Comparison of ENCODE assay signal across 8 mouse cellular contexts in genomic region chr19:36470106-36470505, GRCm38 (mm10).
DNase-seq lines count a peak whose midpoint lies in the region; ATAC-seq and TF ChIP-seq lines count a peak whose summit lies in the region.

No protein-coding gene starts in this region.

- no peak for ATAC-seq in midbrain, postnatal 0 days (ENCODE audit: low FRiP score)
- ATAC-seq in midbrain, embryonic 13.5 days: no peak
- no peak for ATAC-seq in embryonic facial prominence, embryonic 11.5 days (replicated peaks; ENCODE audit: insufficient number of reproducible peaks, low FRiP score, low TSS enrichment, low read depth)
- ATAC-seq in hindbrain, postnatal 0 days: no peak

- H3K9ac ChIP-seq in midbrain, postnatal 0 days (replicated peaks; ENCODE audit: low read length, poor library complexity, severe bottlenecking): no peak overlapping the region
- no peak overlapping the region for H3K9ac ChIP-seq in midbrain, embryonic 13.5 days (replicated peaks)
- H3K9ac ChIP-seq in embryonic facial prominence, embryonic 11.5 days (replicated peaks; ENCODE audit: low read length): no peak overlapping the region
- no peak overlapping the region for H3K9ac ChIP-seq in hindbrain, postnatal 0 days (replicated peaks; ENCODE audit: low read length)

- H3K27ac ChIP-seq in midbrain, postnatal 0 days (ENCODE audit: low read depth, low read length): no peak overlapping the region
- no peak overlapping the region for H3K27ac ChIP-seq in midbrain, embryonic 13.5 days
- no peak overlapping the region for H3K27ac ChIP-seq in embryonic facial prominence, embryonic 11.5 days (replicated peaks; ENCODE audit: low read depth, low read length)
- H3K27ac ChIP-seq in hindbrain, postnatal 0 days: no peak overlapping the region

- no peaks in the 10 kb centered on the region for H3K27me3 ChIP-seq in midbrain, postnatal 0 days (ENCODE audit: insufficient read depth, low read length)
- H3K27me3 ChIP-seq in midbrain, embryonic 13.5 days: no peaks in the 10 kb centered on the region
- H3K27me3 ChIP-seq in embryonic facial prominence, embryonic 11.5 days (ENCODE audit: control insufficient read depth, insufficient read depth, low read length): no peaks in the 10 kb centered on the region
- H3K27me3 ChIP-seq in hindbrain, postnatal 0 days (ENCODE audit: insufficient read depth, low read length): no peaks in the 10 kb centered on the region

- no peaks in the 10 kb centered on the region for H3K9me3 ChIP-seq in midbrain, postnatal 0 days (ENCODE audit: low read length)
- H3K9me3 ChIP-seq in midbrain, embryonic 13.5 days: no peaks in the 10 kb centered on the region
- H3K9me3 ChIP-seq in embryonic facial prominence, embryonic 11.5 days (replicated peaks; ENCODE audit: control insufficient read depth, low read length): no peaks in the 10 kb centered on the region
- H3K9me3 ChIP-seq in hindbrain, postnatal 0 days (ENCODE audit: low read length): no peaks in the 10 kb centered on the region

- TF ChIP-seq CTCF in midbrain, postnatal 0 days (IDR thresholded peaks at IDR 0.05): peak; percentile 59
- peak; percentile 66 for TF ChIP-seq CTCF in hindbrain, postnatal 0 days (IDR thresholded peaks at IDR 0.05; ENCODE audit: low read depth)

- no peak overlapping the region for H3K4me3 ChIP-seq in midbrain, postnatal 0 days (ENCODE audit: low read depth, low read length)
- no peak overlapping the region for H3K4me3 ChIP-seq in midbrain, embryonic 13.5 days (replicated peaks)
- no peak overlapping the region for H3K4me3 ChIP-seq in embryonic facial prominence, embryonic 11.5 days (ENCODE audit: low read depth, low read length)
- no peak overlapping the region for H3K4me3 ChIP-seq in hindbrain, postnatal 0 days (ENCODE audit: low read length)

- H3K36me3 ChIP-seq in midbrain, postnatal 0 days (ENCODE audit: insufficient read depth, low read length): no peaks in the 10 kb centered on the region
- H3K36me3 ChIP-seq in midbrain, embryonic 13.5 days: no peaks in the 10 kb centered on the region
- H3K36me3 ChIP-seq in embryonic facial prominence, embryonic 11.5 days (replicated peaks; ENCODE audit: control insufficient read depth, insufficient read depth, low read depth, low read length): no peaks in the 10 kb centered on the region
- no peaks in the 10 kb centered on the region for H3K36me3 ChIP-seq in hindbrain, postnatal 0 days (ENCODE audit: insufficient read depth, low read length)

- intact Hi-C loops in left cerebral cortex, postnatal 36 days (cut with DNase I): loop anchor here (2.0 to 5.0 kb wide), 2 partner anchors 67 to 85 kb away; partner anchors contain the start of gene Hectd2

- no peaks in the 10 kb centered on the region for H3K4me1 ChIP-seq in midbrain, postnatal 0 days (ENCODE audit: insufficient read depth, low read length)
- H3K4me1 ChIP-seq in midbrain, embryonic 13.5 days (replicated peaks): no peaks in the 10 kb centered on the region
- H3K4me1 ChIP-seq in embryonic facial prominence, embryonic 11.5 days (ENCODE audit: control insufficient read depth, insufficient read depth, low read length): no peaks in the 10 kb centered on the region
- H3K4me1 ChIP-seq in hindbrain, postnatal 0 days (ENCODE audit: insufficient read depth, low read length): no peaks in the 10 kb centered on the region

- H3K4me2 ChIP-seq in midbrain, postnatal 0 days (ENCODE audit: low read depth, low read length, poor library complexity, severe bottlenecking): no peak overlapping the region
- H3K4me2 ChIP-seq in midbrain, embryonic 13.5 days (replicated peaks): no peak overlapping the region
- no peak overlapping the region for H3K4me2 ChIP-seq in embryonic facial prominence, embryonic 11.5 days (ENCODE audit: low read depth, low read length)
- no peak overlapping the region for H3K4me2 ChIP-seq in hindbrain, postnatal 0 days (ENCODE audit: low read depth, low read length)

- DNase-seq in midbrain, postnatal 0 days (ENCODE audit: low spot score): peak; percentile 51
- peak; percentile 86 for DNase-seq in adrenal gland, postnatal 25 days
- peak; percentile 62 for DNase-seq in embryonic facial prominence, embryonic 11.5 days (ENCODE audit: low spot score)
- peak; percentile 61 for DNase-seq in hindbrain, postnatal 0 days (ENCODE audit: low spot score)
- DNase-seq in left cerebral cortex, postnatal 36 days (ENCODE audit: low spot score in 2 of 2): peak; percentile 65 to 70
- DNase-seq in right cerebral cortex, adult 18-20 months: peak; percentile 67
- DNase-seq in urinary bladder, adult 2 months (ENCODE audit: low spot score): peak; percentile 26

- WGBS in midbrain, postnatal 0 days: 17% methylated on average over 6 of the region's 6 CpGs
- WGBS in midbrain, embryonic 13.5 days: 26% methylated on average over 6 of the region's 6 CpGs
- WGBS in embryonic facial prominence, embryonic 11.5 days: 15% methylated on average over 6 of the region's 6 CpGs
- 18% methylated on average over 6 of the region's 6 CpGs for WGBS in hindbrain, postnatal 0 days

Comparison
In these comparisons a context has a peak if more than half of its experiments do, and no peak if none do; other contexts are left out.
1. DNase-seq: peak in every context shown above with its lines; median percentile 86 in adrenal gland, postnatal 25 days; 68 in left cerebral cortex, postnatal 36 days; 67 in right cerebral cortex, adult 18-20 months; 62 in embryonic facial prominence, embryonic 11.5 days; 61 in hindbrain, postnatal 0 days; 51 in midbrain, postnatal 0 days; 26 in urinary bladder, adult 2 months.